Mouse (Mus musculus) limb, embryonic 14.5 days (tissue): ENCODE measurements around the gene Dgkb. TPM values are rescaled to one million over a fixed set of nuclear protein-coding genes. Genes with fewer than 3 reads are reported as not detected.
A peak's percentile ranks its signal among the peaks of the same experiment; 100 is the strongest.

Source experiments
- ATAC-seq: fragments of 200-750 bp; cut with Nextera tagmentation; 2 replicates; pipeline ENCODE4 v1.8.0; 2017; ENCODE audit warnings: low read depth, moderate number of reproducible peaks, moderate TSS enrichment; ENCODE audit not compliant: low FRiP score
- DNase-seq: peaks from one replicate; pipeline ENCODE4 v3.0.0-alpha.2; 2015; ENCODE audit warnings: low spot score
- H3K27ac ChIP-seq: fragments of 300-500 bp; sonication (generic); replicated peaks from 2 replicates; pipeline ENCODE4 v1.5.1; 2014; ENCODE audit warnings: low read depth, mild to moderate bottlenecking, low read length, moderate library complexity, mixed read lengths
- H3K27me3 ChIP-seq: fragments of 300-500 bp; sonication (generic); 2 replicates; pipeline ENCODE4 v1.6.1; 2014; ENCODE audit warnings: low read length, mixed read lengths; ENCODE audit not compliant: control insufficient read depth, insufficient read depth
- H3K36me3 ChIP-seq: fragments of 300-500 bp; sonication (generic); 2 replicates; pipeline ENCODE4 v1.6.1; 2014; ENCODE audit warnings: mild to moderate bottlenecking, low read length, moderate library complexity, mixed read lengths; ENCODE audit not compliant: control insufficient read depth, insufficient read depth
- H3K4me1 ChIP-seq: fragments of 300-500 bp; sonication (generic); 2 replicates; pipeline ENCODE4 v1.6.1; 2014; ENCODE audit warnings: antibody characterized with exemption, low read length, mixed read lengths; ENCODE audit not compliant: control insufficient read depth, insufficient read depth
- H3K4me2 ChIP-seq: fragments of 300-500 bp; sonication (generic); replicated peaks from 2 replicates; pipeline ENCODE4 v1.6.1; 2014; ENCODE audit warnings: low read depth, mild to moderate bottlenecking, low read length, moderate library complexity; ENCODE audit not compliant: severe bottlenecking
- H3K4me3 ChIP-seq: fragments of 300-500 bp; sonication (generic); replicated peaks from 2 replicates; pipeline ENCODE4 v1.5.1; 2014; ENCODE audit warnings: low read length
- H3K9ac ChIP-seq: fragments of 300-500 bp; sonication (generic); 2 replicates; pipeline ENCODE4 v1.6.1; 2014; ENCODE audit warnings: mild to moderate bottlenecking, low read depth, low read length, moderate library complexity; ENCODE audit not compliant: severe bottlenecking
- H3K9me3 ChIP-seq: fragments of 300-500 bp; sonication (generic); 2 replicates; pipeline ENCODE4 v1.6.1; 2016; ENCODE audit warnings: low read length; ENCODE audit not compliant: control insufficient read depth
- POLR2A ChIP-seq: fragments of 200-500 bp; IDR thresholded peaks from 2 replicates; pipeline ENCODE4 v1.8.0; 2012; ENCODE audit warnings: inconsistent platforms, mild to moderate bottlenecking, moderate library complexity, borderline replicate concordance; ENCODE audit not compliant: insufficient read depth, insufficient read length; ENCODE audit errors: extremely low read depth
- WGBS: fragments of 180-500 bp; shearing (Covaris S2); extraction: QIAGEN DNeasy Blood & Tissue Kit; methylation state at CpG from one replicate; pipeline ENCODE4 v1.1.7; 2014; 5-methylcytosine and 5-hydroxymethylcytosine counted together
- polyA plus RNA-seq, 2 experiments: library from polyadenylated mRNA; depleted of rRNA in 1 of 2; stranded (reverse) in 1 of 2; unstranded in 1 of 2; fragments of >200 nt; fragmentation: Nextera tagmentation in 1 of 2; extraction: Ambion mirVana in 1 of 2; gene quantifications; 2 replicates each; pipeline versions ENCODE4 v1.2.1 to v1.2.3; 2012 to 2014

Dgkb gene
- polyA plus RNA-seq, 2 experiments, result 0.56 to 0.80 TPM

DNA sequence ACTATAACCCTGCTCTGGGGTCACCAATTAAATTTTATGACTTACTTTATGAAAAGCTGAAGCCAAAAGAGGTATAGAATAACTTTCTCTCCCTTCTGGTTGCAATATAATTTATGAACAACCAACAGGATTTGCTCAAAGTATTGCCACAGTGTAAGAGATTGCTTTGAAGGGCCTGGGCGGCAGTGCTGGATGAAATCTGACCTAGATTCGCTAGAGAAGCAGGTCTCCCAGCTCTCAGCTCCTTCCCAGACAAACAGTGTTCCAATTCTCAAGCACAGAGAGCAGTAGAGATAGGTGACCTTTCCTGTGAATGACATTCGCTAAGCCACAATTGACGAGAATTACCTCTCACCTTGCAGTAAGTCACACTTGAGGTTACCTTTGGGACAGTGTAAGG is 727.9 kb downstream of the Dgkb start:
- no peaks in the 10 kb centered on the region for H3K27me3 ChIP-seq
- no peak overlapping the region for H3K4me2 ChIP-seq
- H3K36me3 ChIP-seq, result no peaks in the 10 kb centered on the region
- H3K4me3 ChIP-seq, result no peak overlapping the region
- 39% methylated on average over 4 of the region's 4 CpGs for WGBS
- no peak overlapping the region for H3K27ac ChIP-seq
- no peak for DNase-seq
- no peak overlapping the region for H3K9ac ChIP-seq
- no peak for ATAC-seq
- TF ChIP-seq POLR2A, result no peak
- H3K9me3 ChIP-seq, result no peaks in the 10 kb centered on the region
- no peaks in the 10 kb centered on the region for H3K4me1 ChIP-seq

DNA sequence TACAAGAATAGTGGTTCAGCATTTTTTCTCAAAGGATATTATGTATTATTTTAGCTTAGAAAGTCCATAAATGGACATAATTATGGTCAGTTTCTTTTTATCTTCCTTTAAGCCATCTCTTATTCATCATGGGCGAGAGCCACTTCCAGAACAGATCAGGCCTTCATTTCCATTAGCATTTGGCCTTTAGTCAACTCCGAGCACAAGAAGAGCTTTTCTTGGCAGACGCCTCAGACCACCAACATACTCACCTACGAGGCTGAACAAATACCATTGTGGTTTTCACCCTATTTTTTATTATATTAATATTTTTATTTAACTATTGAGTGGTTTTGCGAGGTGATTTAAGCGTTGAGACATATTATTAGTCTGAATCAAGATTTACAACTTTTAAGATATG is 759.6 kb downstream of the Dgkb start:
- 64% methylated on average over 6 of the region's 6 CpGs for WGBS
- DNase-seq, result peak; percentile 26
- Histone ChIP-seq H3K9me3 (no peaks in the 10 kb centered on the region), H3K9ac (no peak overlapping the region), H3K27me3 (no peaks in the 10 kb centered on the region), H3K4me1 (no peaks in the 10 kb centered on the region), H3K36me3 (no peaks in the 10 kb centered on the region), H3K4me2 (no peak overlapping the region), H3K4me3 (no peak overlapping the region), H3K27ac (no peak overlapping the region)
- no peak for ATAC-seq
- no peak for TF ChIP-seq POLR2A

DNA sequence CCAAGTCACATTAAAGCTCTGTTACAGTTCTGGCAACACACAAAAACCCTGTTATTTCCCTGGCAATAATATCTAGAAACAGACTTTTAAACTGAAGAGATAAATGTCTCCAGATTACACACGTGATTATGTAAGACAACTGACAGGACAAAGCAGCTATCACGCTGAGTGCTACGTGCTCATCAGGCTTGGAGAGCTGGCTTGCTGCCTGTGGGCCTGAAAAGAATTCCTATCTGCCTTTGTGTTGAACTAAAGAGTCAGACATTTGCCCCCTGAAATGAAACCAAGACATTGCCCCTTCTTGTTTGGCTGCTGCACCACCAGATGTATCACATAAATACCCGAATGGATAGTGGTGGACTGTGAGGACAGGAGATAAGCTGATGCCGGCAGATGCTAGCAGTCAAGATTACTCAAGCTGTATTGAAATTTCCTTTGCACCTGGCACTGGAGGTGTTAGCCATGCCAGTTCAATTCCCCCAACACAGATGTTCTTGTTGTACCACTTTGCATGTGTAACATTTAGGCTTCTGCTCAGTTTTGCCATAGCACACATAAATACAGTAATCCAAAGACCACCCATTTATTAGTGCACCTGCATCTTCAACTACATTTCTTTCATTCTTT is 761.8 kb downstream of the Dgkb start:
- ATAC-seq (no peak), DNase-seq (no peak)
- Histone ChIP-seq H3K36me3 (no peaks in the 10 kb centered on the region), H3K9me3 (no peaks in the 10 kb centered on the region), H3K9ac (no peak overlapping the region), H3K27ac (no peak overlapping the region), H3K4me3 (no peak overlapping the region), H3K4me1 (no peaks in the 10 kb centered on the region), H3K4me2 (no peak overlapping the region), H3K27me3 (no peaks in the 10 kb centered on the region)
- 60% methylated on average over 5 of the region's 5 CpGs for WGBS
- TF ChIP-seq POLR2A, result no peak

DNA sequence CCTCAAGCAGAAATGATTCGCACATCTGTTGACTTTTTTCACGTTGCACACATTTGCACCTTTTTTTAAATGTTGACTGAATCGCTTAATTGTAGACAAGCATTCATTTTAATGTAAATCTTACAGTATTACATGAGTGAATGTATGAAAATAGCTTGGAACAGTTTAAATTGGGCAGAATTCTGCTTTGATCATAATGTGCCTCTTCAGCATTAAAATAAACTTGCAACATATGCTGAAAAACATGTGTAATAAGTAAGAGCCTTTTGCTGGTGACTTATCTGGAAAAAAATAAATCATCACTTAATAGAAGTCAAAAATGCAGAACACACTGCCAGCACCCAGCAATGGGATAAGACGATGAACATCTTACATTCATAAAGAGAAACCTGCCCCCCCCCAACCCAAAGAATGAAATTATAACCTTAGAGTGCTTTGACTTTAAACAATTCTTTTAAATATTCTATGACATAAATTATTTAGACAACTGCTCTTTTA is 768.9 kb downstream of the Dgkb start:
- no peak for TF ChIP-seq POLR2A
- Histone ChIP-seq H3K4me1 (no peaks in the 10 kb centered on the region), H3K36me3 (no peaks in the 10 kb centered on the region), H3K27ac (no peak overlapping the region), H3K9ac (no peak overlapping the region), H3K4me3 (no peak overlapping the region), H3K9me3 (no peaks in the 10 kb centered on the region), H3K27me3 (no peaks in the 10 kb centered on the region), H3K4me2 (no peak overlapping the region)
- ATAC-seq, result no peak
- 75% methylated on average over 4 of the region's 4 CpGs for WGBS
- no peak for DNase-seq

DNA sequence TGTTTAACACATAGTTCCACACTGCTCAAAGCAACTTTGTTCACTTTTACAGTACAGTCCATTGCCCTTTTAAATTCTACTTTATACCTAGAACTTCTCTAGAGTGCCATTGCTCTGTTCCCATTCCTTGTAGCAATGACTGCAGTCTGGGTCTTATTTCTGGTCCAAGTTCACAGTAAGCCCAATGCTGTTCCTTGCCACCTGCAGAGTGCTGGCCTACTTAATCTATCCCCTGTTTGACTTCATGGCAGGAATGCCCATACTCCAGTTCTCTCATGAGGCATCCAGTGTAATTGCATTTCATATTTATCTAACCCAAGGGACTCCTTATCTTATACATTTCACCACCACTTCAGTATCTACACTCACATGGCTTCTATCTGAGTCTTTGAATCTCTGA is 772.4 kb downstream of the Dgkb start:
- Histone ChIP-seq H3K4me3 (no peak overlapping the region), H3K27me3 (no peaks in the 10 kb centered on the region), H3K4me2 (no peak overlapping the region), H3K9ac (no peak overlapping the region), H3K27ac (no peak overlapping the region), H3K36me3 (no peaks in the 10 kb centered on the region), H3K9me3 (no peaks in the 10 kb centered on the region), H3K4me1 (0 out of 2 replicates have a peak, but pooled peaks cover 3% of the 10 kb centered on the region)
- no peak for ATAC-seq
- DNase-seq, result no peak
- TF ChIP-seq POLR2A, result no peak
